Mouse (Mus musculus) C2C12 (cell line): ENCODE measurements at regions not wholly inside any gene's neighbourhood (a gene's known extent, or its start where the extent isn't known, plus 50 kb on each side); places are given as distances from the start of the nearest gene placed in this dataset.
A peak's percentile ranks its signal among the peaks of the same experiment; 100 is the strongest.

Experiments used
- H3K27me3 ChIP-seq: one replicate; pipeline ENCODE4 v1.6.1; 2011; ENCODE audit not compliant: control insufficient read depth, insufficient read depth, insufficient read length
- H3K36me3 ChIP-seq: one replicate; pipeline ENCODE4 v1.6.1; 2011; ENCODE audit not compliant: control insufficient read depth, insufficient read depth
- H3K4me3 ChIP-seq: one replicate; pipeline ENCODE4 v1.5.1; 2011; ENCODE audit warnings: mild to moderate bottlenecking, control low read depth; ENCODE audit not compliant: poor library complexity, insufficient read depth, severe bottlenecking
- H3K79me2 ChIP-seq: one replicate; pipeline ENCODE4 v1.6.1; 2011; ENCODE audit not compliant: control insufficient read depth, insufficient read depth
- H3K79me3 ChIP-seq: one replicate; pipeline ENCODE4 v1.6.1; 2011; ENCODE audit warnings: low read depth, control low read depth
- H3ac ChIP-seq: one replicate; pipeline ENCODE3; 2011; ENCODE audit warnings: low read depth; ENCODE audit not compliant: control insufficient read depth, insufficient read length
- CEBPB ChIP-seq: IDR thresholded peaks from one replicate; pipeline ENCODE4 v1.6.1; 2011; ENCODE audit warnings: low read depth, mild to moderate bottlenecking, control low read depth, moderate library complexity
- CTCF ChIP-seq: IDR thresholded peaks from one replicate; pipeline ENCODE4 v1.5.1; 2011; ENCODE audit not compliant: control insufficient read depth, insufficient read depth, insufficient read length
- FOSL1 ChIP-seq: IDR thresholded peaks from one replicate; pipeline ENCODE4 v1.8.0; 2011; ENCODE audit warnings: mild to moderate bottlenecking, low read length; ENCODE audit not compliant: poor library complexity, insufficient read depth, severe bottlenecking
- MAX ChIP-seq: IDR thresholded peaks from one replicate; pipeline ENCODE4 v1.6.1; 2011; ENCODE audit warnings: mild to moderate bottlenecking, control low read depth
- MYOD1 ChIP-seq: IDR thresholded peaks from one replicate; pipeline ENCODE4 v1.6.1; 2011; ENCODE audit warnings: low read depth; ENCODE audit not compliant: control insufficient read depth, insufficient read length
- MYOG ChIP-seq: IDR thresholded peaks from one replicate; pipeline ENCODE4 v1.6.1; 2011; ENCODE audit not compliant: control insufficient read depth, insufficient read length; ENCODE audit errors: extremely low read depth
- USF1 ChIP-seq: IDR thresholded peaks from one replicate; pipeline ENCODE4 v1.6.1; 2011; ENCODE audit warnings: low read depth, mild to moderate bottlenecking, control low read depth, moderate library complexity

DNA sequence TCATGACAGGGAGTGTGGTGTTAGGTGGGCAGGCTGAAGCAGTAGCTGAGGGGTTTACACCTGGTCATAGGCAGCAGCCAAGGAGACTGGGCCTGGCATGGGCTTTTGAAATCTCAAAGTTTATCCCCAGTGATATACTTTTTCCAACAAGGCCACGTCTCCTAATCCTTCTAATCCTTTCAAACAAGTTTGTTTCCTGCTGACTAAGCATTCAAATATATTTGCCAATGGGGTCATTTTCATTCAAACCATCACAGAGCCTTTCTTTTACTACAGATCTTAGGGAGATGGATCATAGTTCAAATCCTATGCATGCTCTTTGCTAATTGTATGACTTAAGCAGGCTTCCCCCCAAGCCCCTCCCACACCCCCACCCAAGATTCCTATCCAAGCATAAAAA is 93.0 kb upstream of the Eef1e1 start:
- Histone ChIP-seq H3K4me3 (no peak overlapping the region), H3K36me3 (no peaks in the 10 kb centered on the region), H3K79me3 (no peaks in the 10 kb centered on the region), H3K27me3 (no peaks in the 10 kb centered on the region), H3K79me2 (no peaks in the 10 kb centered on the region), H3ac (no peak overlapping the region)
- TF ChIP-seq MAX = no peak
- no peak for TF ChIP-seq USF1
- no peak for TF ChIP-seq CEBPB
- no peak for TF ChIP-seq MYOG
- TF ChIP-seq MYOD1 = no peak
- TF ChIP-seq CTCF = no peak
- no peak for TF ChIP-seq FOSL1

DNA sequence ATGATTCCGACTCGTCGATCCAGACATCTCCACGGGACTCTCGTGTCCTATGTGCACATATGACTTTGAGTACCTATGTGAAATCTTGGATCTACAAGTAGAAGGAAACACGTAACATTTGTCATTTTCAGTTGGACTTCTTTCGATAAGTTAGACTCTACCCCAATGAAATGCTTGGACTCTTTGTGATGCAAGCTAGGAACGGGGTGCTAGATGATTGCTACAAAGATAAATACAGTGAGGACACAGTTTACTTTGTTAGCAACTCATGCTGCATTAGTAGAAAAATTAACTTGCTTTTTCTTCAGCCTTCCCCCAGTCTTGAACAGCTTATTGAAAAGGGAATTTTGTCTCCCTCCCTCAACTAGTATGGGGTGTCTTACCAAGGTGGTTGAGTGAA is 81.2 kb upstream of the Eef1e1 start:
- no peak for TF ChIP-seq MAX
- TF ChIP-seq MYOD1 = no peak
- H3ac ChIP-seq = no peak overlapping the region
- no peaks in the 10 kb centered on the region for H3K79me2 ChIP-seq
- H3K36me3 ChIP-seq = no peaks in the 10 kb centered on the region
- no peaks in the 10 kb centered on the region for H3K79me3 ChIP-seq
- H3K4me3 ChIP-seq = no peak overlapping the region
- H3K27me3 ChIP-seq = no peaks in the 10 kb centered on the region

GRCm38 (mm10) chr13:38736361-38737035 is 77.6 kb upstream of the Eef1e1 start:
- no peak overlapping the region for H3K4me3 ChIP-seq
- H3K27me3 ChIP-seq = no peaks in the 10 kb centered on the region
- H3K79me3 ChIP-seq = no peaks in the 10 kb centered on the region
- no peak overlapping the region for H3ac ChIP-seq
- no peak for TF ChIP-seq USF1
- peak; percentile 37 for TF ChIP-seq MAX
- no peak for TF ChIP-seq CEBPB
- no peaks in the 10 kb centered on the region for H3K36me3 ChIP-seq
- no peaks in the 10 kb centered on the region for H3K79me2 ChIP-seq

DNA sequence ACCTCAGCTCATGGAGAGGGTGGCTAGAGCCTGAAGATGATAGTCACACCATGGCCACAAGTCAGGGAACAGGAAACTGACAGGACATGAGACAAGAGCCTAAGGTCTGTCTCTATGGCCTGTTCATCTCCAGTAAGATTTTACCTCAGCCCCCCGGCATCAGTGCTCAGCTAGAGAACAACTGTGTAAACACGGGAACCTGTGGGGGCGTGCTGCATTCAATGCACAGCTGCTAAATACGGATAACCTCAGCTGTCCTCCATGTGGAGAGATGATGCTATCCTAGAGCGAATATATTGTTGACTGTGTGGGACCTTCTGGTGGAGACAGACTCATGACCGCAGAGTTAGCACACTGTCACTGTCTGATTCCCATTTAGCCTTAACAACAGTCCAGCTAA is 76.4 kb upstream of the Eef1e1 start:
- Histone ChIP-seq H3K4me3 (no peak overlapping the region), H3K36me3 (no peaks in the 10 kb centered on the region), H3ac (no peak overlapping the region), H3K79me3 (no peaks in the 10 kb centered on the region), H3K27me3 (no peaks in the 10 kb centered on the region), H3K79me2 (no peaks in the 10 kb centered on the region)
- TF ChIP-seq CTCF (no peak), MAX (no peak), FOSL1 (no peak), CEBPB (no peak), MYOD1 (no peak), USF1 (no peak), MYOG (no peak)

- H3K27me3 ChIP-seq = no peaks in the 10 kb centered on the region
- no peak for TF ChIP-seq MAX
- TF ChIP-seq FOSL1 = no peak
- no peak for TF ChIP-seq MYOG
- no peak for TF ChIP-seq CTCF
- no peak overlapping the region for H3ac ChIP-seq
- no peaks in the 10 kb centered on the region for H3K36me3 ChIP-seq
- no peaks in the 10 kb centered on the region for H3K79me3 ChIP-seq
- no peak overlapping the region for H3K4me3 ChIP-seq
- H3K79me2 ChIP-seq = no peaks in the 10 kb centered on the region
These were observed 74.4 kb upstream of the Eef1e1 start for GRCm38 (mm10) chr13:38733246-38733645.

- H3K4me3 ChIP-seq = no peak overlapping the region
- no peaks in the 10 kb centered on the region for H3K79me3 ChIP-seq
- TF ChIP-seq USF1 = no peak
- no peak for TF ChIP-seq MYOG
- no peak for TF ChIP-seq CEBPB
- no peak for TF ChIP-seq FOSL1
- no peak for TF ChIP-seq MAX
- no peak for TF ChIP-seq CTCF
- TF ChIP-seq MYOD1 = no peak
- no peaks in the 10 kb centered on the region for H3K36me3 ChIP-seq
- H3ac ChIP-seq = no peak overlapping the region
- no peaks in the 10 kb centered on the region for H3K27me3 ChIP-seq
- no peaks in the 10 kb centered on the region for H3K79me2 ChIP-seq
These were observed 66.6 kb upstream of the Eef1e1 start for GRCm38 (mm10) chr13:38725452-38725851.
